Mouse (Mus musculus) forebrain, postnatal 0 days (tissue): ENCODE measurements at regions not wholly inside any gene's neighbourhood (a gene's known extent, or its start where the extent isn't known, plus 50 kb on each side); places are given as distances from the start of the nearest gene placed in this dataset.

Experiments used
- ATAC-seq: fragments of 200-750 bp; cut with Nextera tagmentation; 2 replicates; pipeline ENCODE4 v1.8.0; 2017; ENCODE audit warnings: mild to moderate bottlenecking, moderate library complexity
- DNase-seq: peaks from one replicate; pipeline ENCODE4 v3.0.0-alpha.2; 2015
- H3K27ac ChIP-seq: fragments of 300-500 bp; sonication (generic); 2 replicates; pipeline ENCODE4 v1.5.1; 2014; ENCODE audit warnings: low read depth, mild to moderate bottlenecking, antibody characterized with exemption, low read length, moderate library complexity, mixed read lengths
- H3K27me3 ChIP-seq: fragments of 300-500 bp; sonication (generic); 2 replicates; pipeline ENCODE4 v1.6.1; 2014; ENCODE audit warnings: mild to moderate bottlenecking, low read length, mixed read lengths; ENCODE audit not compliant: insufficient read depth
- H3K36me3 ChIP-seq: fragments of 300-500 bp; sonication (generic); 2 replicates; pipeline ENCODE4 v1.6.1; 2014; ENCODE audit warnings: mild to moderate bottlenecking, moderate library complexity; ENCODE audit not compliant: insufficient read depth
- H3K4me1 ChIP-seq: fragments of 300-500 bp; sonication (generic); 2 replicates; pipeline ENCODE4 v1.6.1; 2014; ENCODE audit warnings: antibody characterized with exemption; ENCODE audit not compliant: insufficient read depth
- H3K4me2 ChIP-seq: fragments of 300-500 bp; sonication (generic); 2 replicates; pipeline ENCODE4 v1.6.1; 2014; ENCODE audit warnings: low read depth, mild to moderate bottlenecking, moderate library complexity
- H3K4me3 ChIP-seq: fragments of 300-500 bp; sonication (generic); 2 replicates; pipeline ENCODE4 v1.5.1; 2014; ENCODE audit warnings: low read depth, low read length, mixed read lengths
- H3K9ac ChIP-seq: fragments of 300-500 bp; sonication (generic); 2 replicates; pipeline ENCODE4 v1.6.1; 2014; ENCODE audit warnings: mild to moderate bottlenecking
- H3K9me3 ChIP-seq: fragments of 300-500 bp; sonication (generic); 2 replicates; pipeline ENCODE4 v1.6.1; 2016; ENCODE audit warnings: low read length
- CTCF ChIP-seq: sonication (generic); IDR thresholded peaks from 2 replicates; pipeline ENCODE4 v1.5.1; 2016; ENCODE audit warnings: antibody characterized with exemption, control low read depth, low read depth
- WGBS: fragments of 180-500 bp; shearing (Covaris S2); extraction: QIAGEN DNeasy Blood & Tissue Kit; methylation state at CpG from one replicate; pipeline ENCODE4 v1.1.7; 2014; 5-methylcytosine and 5-hydroxymethylcytosine counted together

- Histone ChIP-seq H3K4me1 (no peaks in the 10 kb centered on the region), H3K36me3 (no peaks in the 10 kb centered on the region), H3K4me3 (no peak overlapping the region), H3K27me3 (no peaks in the 10 kb centered on the region), H3K27ac (no peak overlapping the region), H3K9me3 (no peaks in the 10 kb centered on the region), H3K9ac (no peak overlapping the region), H3K4me2 (no peak overlapping the region)
- DNase-seq (no peak), ATAC-seq (no peak)
- no peak for TF ChIP-seq CTCF
- WGBS: 88% methylated on average over 3 of the region's 3 CpGs
Observed at GRCm38 (mm10) chr13:30074069-30074468, 62.2 kb upstream of the Mboat1 start.

- Histone ChIP-seq H3K4me2 (no peak overlapping the region), H3K9ac (no peak overlapping the region), H3K9me3 (no peaks in the 10 kb centered on the region), H3K4me1 (no peaks in the 10 kb centered on the region), H3K27ac (no peak overlapping the region), H3K36me3 (no peaks in the 10 kb centered on the region), H3K4me3 (no peak overlapping the region), H3K27me3 (no peaks in the 10 kb centered on the region)
- no peak for DNase-seq
- TF ChIP-seq CTCF: no peak
- WGBS: 48% methylated on average over 2 of the region's 2 CpGs
- no peak for ATAC-seq
Observed at GRCm38 (mm10) chr13:30069397-30069796, 66.9 kb upstream of the Mboat1 start.

- Histone ChIP-seq H3K9me3 (no peaks in the 10 kb centered on the region), H3K27me3 (no peaks in the 10 kb centered on the region), H3K4me2 (no peak overlapping the region), H3K9ac (no peak overlapping the region), H3K4me1 (no peaks in the 10 kb centered on the region), H3K27ac (no peak overlapping the region), H3K4me3 (no peak overlapping the region), H3K36me3 (no peaks in the 10 kb centered on the region)
- no peak for TF ChIP-seq CTCF
- WGBS: 74% methylated on average over 6 of the region's 6 CpGs
- DNase-seq: no peak
- 0 out of 2 replicates have a peak, but pooled peaks have one; percentile 27 for ATAC-seq
Observed at GRCm38 (mm10) chr13:30067581-30068375, 68.5 kb upstream of the Mboat1 start.

GRCm38 (mm10) chr13:30065520-30065919 is 70.8 kb upstream of the Mboat1 start:
- DNase-seq (no peak), ATAC-seq (no peak)
- Histone ChIP-seq H3K9ac (no peak overlapping the region), H3K27me3 (no peaks in the 10 kb centered on the region), H3K27ac (no peak overlapping the region), H3K9me3 (no peaks in the 10 kb centered on the region), H3K4me2 (no peak overlapping the region), H3K4me3 (no peak overlapping the region), H3K36me3 (no peaks in the 10 kb centered on the region), H3K4me1 (no peaks in the 10 kb centered on the region)
- no peak for TF ChIP-seq CTCF
- 50% methylated on average over 8 of the region's 8 CpGs for whole genome bisulfite sequencing

- DNase-seq (no peak), ATAC-seq (no peak)
- Histone ChIP-seq H3K4me3 (no peak overlapping the region), H3K4me2 (no peak overlapping the region), H3K27ac (no peak overlapping the region), H3K36me3 (no peaks in the 10 kb centered on the region), H3K4me1 (no peaks in the 10 kb centered on the region), H3K27me3 (no peaks in the 10 kb centered on the region), H3K9me3 (no peaks in the 10 kb centered on the region), H3K9ac (no peak overlapping the region)
- 88% methylated on average over 3 of the region's 3 CpGs for WGBS
- no peak for TF ChIP-seq CTCF
Observed at GRCm38 (mm10) chr13:30063741-30064140, 72.5 kb upstream of the Mboat1 start.

GRCm38 (mm10) chr13:30062285-30062684 is 74.0 kb upstream of the Mboat1 start:
- Histone ChIP-seq H3K27me3 (no peaks in the 10 kb centered on the region), H3K27ac (no peak overlapping the region), H3K4me2 (no peak overlapping the region), H3K9me3 (no peaks in the 10 kb centered on the region), H3K36me3 (no peaks in the 10 kb centered on the region), H3K9ac (no peak overlapping the region), H3K4me1 (no peaks in the 10 kb centered on the region), H3K4me3 (no peak overlapping the region)
- TF ChIP-seq CTCF: no peak
- WGBS: 79% methylated on average over 4 of the region's 4 CpGs
- ATAC-seq (no peak), DNase-seq (no peak)

GRCm38 (mm10) chr13:30055141-30055645 is 69.3 kb upstream of the E2f3 start:
- 76% methylated on average over 3 of the region's 3 CpGs for WGBS
- no peaks in the 10 kb centered on the region for H3K4me1 ChIP-seq
- no peak overlapping the region for H3K4me3 ChIP-seq
- H3K4me2 ChIP-seq: no peak overlapping the region
- H3K9ac ChIP-seq: no peak overlapping the region
- no peaks in the 10 kb centered on the region for H3K27me3 ChIP-seq
- ATAC-seq (no peak), DNase-seq (no peak)
- no peak overlapping the region for H3K27ac ChIP-seq
- no peak for TF ChIP-seq CTCF
- H3K9me3 ChIP-seq: no peaks in the 10 kb centered on the region
- no peaks in the 10 kb centered on the region for H3K36me3 ChIP-seq
